Mouse (Mus musculus) hindbrain, postnatal 0 days (tissue): Measurements from ENCODE around the gene Pam. TPM values are rescaled to one million over a fixed set of nuclear protein-coding genes. Genes with fewer than 3 reads are reported as not detected.

Experiments
- ATAC-seq: fragments of 200-750 bp; cut with Nextera tagmentation; 2 replicates; pipeline ENCODE4 v1.8.0; 2017; ENCODE audit warnings: mild to moderate bottlenecking, moderate TSS enrichment, moderate library complexity
- DNase-seq: peaks from one replicate; pipeline ENCODE4 v3.0.0-alpha.2; 2015; ENCODE audit warnings: low spot score
- H3K27ac ChIP-seq: fragments of 300-500 bp; sonication (generic); 2 replicates; pipeline ENCODE4 v1.5.1; 2014; ENCODE audit warnings: mild to moderate bottlenecking
- H3K27me3 ChIP-seq: fragments of 300-500 bp; sonication (generic); 2 replicates; pipeline ENCODE4 v1.6.1; 2014; ENCODE audit warnings: low read length, mixed read lengths; ENCODE audit not compliant: insufficient read depth
- H3K36me3 ChIP-seq: fragments of 300-500 bp; sonication (generic); 2 replicates; pipeline ENCODE4 v1.6.1; 2014; ENCODE audit warnings: low read length, mixed read lengths; ENCODE audit not compliant: insufficient read depth
- H3K4me1 ChIP-seq: fragments of 300-500 bp; sonication (generic); 2 replicates; pipeline ENCODE4 v1.6.1; 2014; ENCODE audit warnings: antibody characterized with exemption, low read length, mixed read lengths; ENCODE audit not compliant: insufficient read depth
- H3K4me2 ChIP-seq: fragments of 300-500 bp; sonication (generic); 2 replicates; pipeline ENCODE4 v1.6.1; 2014; ENCODE audit warnings: low read depth, mild to moderate bottlenecking, low read length, moderate library complexity, mixed read lengths
- H3K4me3 ChIP-seq: fragments of 300-500 bp; sonication (generic); 2 replicates; pipeline ENCODE4 v1.5.1; 2014; ENCODE audit warnings: low read length
- H3K9ac ChIP-seq: fragments of 300-500 bp; sonication (generic); replicated peaks from 2 replicates; pipeline ENCODE4 v1.6.1; 2014; ENCODE audit warnings: mild to moderate bottlenecking, low read length, moderate library complexity, mixed read lengths
- H3K9me3 ChIP-seq: fragments of 300-500 bp; sonication (generic); 2 replicates; pipeline ENCODE4 v1.6.1; 2016; ENCODE audit warnings: low read length, mixed read lengths
- CTCF ChIP-seq: IDR thresholded peaks from 2 replicates; pipeline ENCODE4 v1.5.1; 2016; ENCODE audit warnings: antibody characterized with exemption, control low read depth, low read depth
- WGBS: fragments of 180-500 bp; shearing (Covaris S2); extraction: QIAGEN DNeasy Blood & Tissue Kit; methylation state at CpG from one replicate; pipeline ENCODE4 v1.1.7; 2014; 5-methylcytosine and 5-hydroxymethylcytosine counted together
- polyA plus RNA-seq: library from polyadenylated mRNA; unstranded; fragments of >200 nt; fragmentation: Nextera tagmentation; extraction: Ambion mirVana; gene quantifications from 2 replicates; pipeline ENCODE4 v1.2.1, GENCODE M21; 2015
- total RNA-seq: library from RNA; depleted of rRNA; stranded (reverse); fragments of >200 nt; gene quantifications from 2 replicates; pipeline ENCODE4 v1.2.3, GENCODE M21; 2014

Pam gene
- total and polyA plus RNA-seq, 2 experiments from 2014 or later, result 40.8 to 76.8 TPM

GRCm38 (mm10) chr1:97760598-97760997 is 334.8 kb downstream of the Pam start:
- no peak for TF ChIP-seq CTCF
- DNase-seq (no peak), ATAC-seq (no peak)
- H3K36me3 ChIP-seq, result no peaks in the 10 kb centered on the region
- H3K9me3 ChIP-seq, result no peaks in the 10 kb centered on the region
- H3K9ac ChIP-seq, result no peak overlapping the region
- H3K4me1 ChIP-seq, result no peaks in the 10 kb centered on the region
- no peaks in the 10 kb centered on the region for H3K27me3 ChIP-seq
- H3K4me2 ChIP-seq, result no peak overlapping the region
- no peak overlapping the region for H3K27ac ChIP-seq
- H3K4me3 ChIP-seq, result no peak overlapping the region
- WGBS, result 86% methylated on average over 7 of the region's 7 CpGs

GRCm38 (mm10) chr1:97759841-97760240 is 335.6 kb downstream of the Pam start:
- ATAC-seq, result no peak
- H3K27me3 ChIP-seq, result no peaks in the 10 kb centered on the region
- H3K4me3 ChIP-seq, result no peak overlapping the region
- TF ChIP-seq CTCF, result no peak
- no peaks in the 10 kb centered on the region for H3K36me3 ChIP-seq
- H3K4me1 ChIP-seq, result no peaks in the 10 kb centered on the region
- H3K9ac ChIP-seq, result no peak overlapping the region
- DNase-seq, result no peak
- H3K27ac ChIP-seq, result no peak overlapping the region
- H3K9me3 ChIP-seq, result no peaks in the 10 kb centered on the region
- H3K4me2 ChIP-seq, result no peak overlapping the region

DNA sequence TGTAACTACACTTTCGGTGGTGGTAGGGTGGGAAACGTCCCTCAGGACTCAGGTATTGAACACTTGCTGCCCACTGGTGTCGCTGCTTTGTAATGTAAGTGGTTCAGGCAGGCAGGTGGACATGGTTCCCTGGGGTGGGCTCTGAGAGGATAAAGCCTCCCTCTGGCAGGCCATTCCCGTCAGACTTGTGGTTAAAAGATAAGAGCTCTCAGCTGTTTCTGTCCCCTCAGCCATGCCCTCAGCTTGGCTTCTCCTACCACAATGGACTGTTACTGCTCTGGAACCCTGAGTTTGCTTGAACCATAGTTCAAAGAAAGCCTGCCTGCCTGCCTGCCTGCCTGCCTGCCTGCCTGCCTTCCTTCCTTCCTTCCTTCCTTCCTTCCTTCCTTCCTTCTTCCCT is 341.1 kb downstream of the Pam start:
- ATAC-seq (no peak), DNase-seq (no peak)
- Histone ChIP-seq H3K4me3 (no peak overlapping the region), H3K27me3 (no peaks in the 10 kb centered on the region), H3K4me2 (no peak overlapping the region), H3K27ac (no peak overlapping the region), H3K4me1 (no peaks in the 10 kb centered on the region), H3K36me3 (peaks cover 8% of the 10 kb centered on the region), H3K9ac (no peak overlapping the region), H3K9me3 (no peaks in the 10 kb centered on the region)
- no peak for TF ChIP-seq CTCF
- 73% methylated on average over 4 of the region's 4 CpGs for WGBS

GRCm38 (mm10) chr1:97753216-97753615 is 342.2 kb downstream of the Pam start:
- H3K4me3 ChIP-seq, result no peak overlapping the region
- ATAC-seq, result no peak
- no peak overlapping the region for H3K9ac ChIP-seq
- no peak for DNase-seq
- H3K9me3 ChIP-seq, result no peaks in the 10 kb centered on the region
- no peaks in the 10 kb centered on the region for H3K27me3 ChIP-seq
- H3K36me3 ChIP-seq, result peaks cover 13% of the 10 kb centered on the region
- no peak overlapping the region for H3K27ac ChIP-seq
- no peaks in the 10 kb centered on the region for H3K4me1 ChIP-seq
- no peak for TF ChIP-seq CTCF
- H3K4me2 ChIP-seq, result no peak overlapping the region

GRCm38 (mm10) chr1:97748163-97748562 is 347.3 kb downstream of the Pam start:
- H3K4me1 ChIP-seq, result no peaks in the 10 kb centered on the region
- H3K27ac ChIP-seq, result no peak overlapping the region
- 92% methylated on average over 3 of the region's 3 CpGs for WGBS
- H3K36me3 ChIP-seq, result peaks cover 34% of the 10 kb centered on the region
- TF ChIP-seq CTCF, result no peak
- ATAC-seq (no peak), DNase-seq (no peak)
- no peak overlapping the region for H3K9ac ChIP-seq
- no peaks in the 10 kb centered on the region for H3K9me3 ChIP-seq
- H3K4me3 ChIP-seq, result no peak overlapping the region
- H3K4me2 ChIP-seq, result no peak overlapping the region
- no peaks in the 10 kb centered on the region for H3K27me3 ChIP-seq

GRCm38 (mm10) chr1:97746261-97746660 is 349.2 kb downstream of the Pam start:
- H3K9me3 ChIP-seq, result no peaks in the 10 kb centered on the region
- no peak overlapping the region for H3K4me2 ChIP-seq
- H3K4me1 ChIP-seq, result no peaks in the 10 kb centered on the region
- 96% methylated on average over 7 of the region's 7 CpGs for WGBS
- no peak for ATAC-seq
- no peak overlapping the region for H3K27ac ChIP-seq
- no peaks in the 10 kb centered on the region for H3K27me3 ChIP-seq
- no peak for TF ChIP-seq CTCF
- DNase-seq, result no peak
- H3K4me3 ChIP-seq, result no peak overlapping the region
- H3K9ac ChIP-seq, result no peak overlapping the region
- H3K36me3 ChIP-seq, result peaks cover 30% of the 10 kb centered on the region

- no peaks in the 10 kb centered on the region for H3K9me3 ChIP-seq
- no peak for TF ChIP-seq CTCF
- H3K27ac ChIP-seq, result no peak overlapping the region
- ATAC-seq (no peak), DNase-seq (no peak)
- peaks cover 33% of the 10 kb centered on the region for H3K36me3 ChIP-seq
- WGBS, result 87% methylated on average over 4 of the region's 4 CpGs
- H3K9ac ChIP-seq, result no peak overlapping the region
- no peaks in the 10 kb centered on the region for H3K4me1 ChIP-seq
- no peak overlapping the region for H3K4me2 ChIP-seq
- H3K4me3 ChIP-seq, result no peak overlapping the region
- no peaks in the 10 kb centered on the region for H3K27me3 ChIP-seq
These were observed 349.7 kb downstream of the Pam start for GRCm38 (mm10) chr1:97745712-97746111.
